Mouse (Mus musculus): ENCODE results near the gene Stmn1. TPM values are rescaled to one million over a fixed set of nuclear protein-coding genes. Genes with fewer than 3 reads are reported as not detected.
A peak's percentile ranks its signal among the peaks of the same experiment; 100 is the strongest.

The Stmn1 gene
- polyA plus RNA-seq, 1 experiment from 2014 or later, result 380 TPM

DNA sequence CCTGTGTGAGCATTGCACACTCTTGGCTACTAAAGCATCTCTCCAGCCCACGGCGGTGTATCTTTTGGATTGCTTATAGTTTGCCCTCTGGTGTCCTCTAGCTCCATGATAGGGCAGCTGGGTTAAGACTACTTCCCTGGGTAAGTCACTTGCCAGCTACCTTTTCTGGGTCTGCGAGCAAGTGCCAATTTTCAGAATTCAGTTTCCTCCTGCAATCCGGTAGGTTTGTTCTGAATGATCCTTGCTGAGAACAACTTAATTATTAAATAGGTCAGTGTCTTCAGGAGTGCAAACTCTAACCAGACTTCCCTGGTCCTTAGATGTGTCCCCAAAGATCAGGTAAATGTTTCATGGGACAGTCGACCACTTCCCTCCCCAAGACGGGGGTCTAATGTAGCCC lies 33.0 kb downstream of the Stmn1 start:
- Histone ChIP-seq H3K36me3 (ENCODE audit: control insufficient read depth, insufficient read depth, low read length) (no peaks in the 10 kb centered on the region), H3K4me3 (ENCODE audit: low read depth, low read length) (no peak overlapping the region), H3K9me3 (ENCODE audit: control insufficient read depth, low read length) (no peaks in the 10 kb centered on the region), H3K4me2 (replicated peaks; ENCODE audit: low read depth) (no peak overlapping the region), H3K27ac (replicated peaks) (no peak overlapping the region), H3K9ac (ENCODE audit: low read length) (no peak overlapping the region), H3K4me1 (replicated peaks; ENCODE audit: control insufficient read depth, insufficient read depth) (0 out of 2 replicates have a peak, but pooled peaks cover 4% of the 10 kb centered on the region), H3K27me3 (ENCODE audit: control insufficient read depth, insufficient read depth, low read length) (no peaks in the 10 kb centered on the region)
- ATAC-seq (ENCODE audit: low FRiP score, low TSS enrichment), result no peak
- no peak for DNase-seq (ENCODE audit: low spot score)
- no peak for TF ChIP-seq EP300 (optimal IDR thresholded peaks at IDR 0.05)
- no peak for TF ChIP-seq CTCF (IDR thresholded peaks at IDR 0.05; ENCODE audit: low read depth)
- 93% methylated on average over 6 of the region's 6 CpGs for WGBS

DNA sequence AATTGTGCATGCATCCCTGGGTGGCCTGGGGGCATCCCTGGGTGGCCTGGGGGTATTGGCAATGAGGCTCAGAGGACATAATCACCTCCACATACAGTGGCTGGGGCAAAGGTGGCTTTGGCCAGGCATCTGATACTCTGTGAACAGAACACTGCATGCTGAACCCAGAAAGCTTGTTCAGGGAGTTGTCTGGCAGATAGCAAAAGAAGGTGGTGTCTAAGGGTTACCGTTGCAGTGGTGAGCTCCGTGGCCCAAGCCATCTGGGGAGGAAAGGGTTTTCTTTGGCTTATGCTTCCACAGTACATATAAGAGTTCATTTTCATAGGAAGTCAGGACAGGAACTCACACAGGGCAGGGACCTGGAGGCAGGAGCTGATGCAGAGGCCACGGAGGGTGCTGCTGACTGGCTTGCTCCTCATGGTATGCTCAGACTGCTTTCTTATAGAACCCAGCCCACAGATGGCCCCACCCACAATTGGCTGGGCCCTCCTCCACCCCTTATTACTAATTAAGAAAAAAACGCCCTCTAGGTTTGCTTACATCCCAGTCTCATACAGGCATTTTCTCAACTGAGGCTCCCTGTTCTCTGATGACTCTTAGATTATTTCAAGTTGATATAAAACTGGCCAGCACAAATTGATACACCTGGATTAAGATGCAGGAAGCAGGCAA lies 35.7 kb downstream of the Stmn1 start:
- H3K27me3 ChIP-seq (ENCODE audit: control insufficient read depth, insufficient read depth, low read length), result no peaks in the 10 kb centered on the region
- 78% methylated on average over 4 of the region's 4 CpGs for WGBS
- no peak for DNase-seq (ENCODE audit: low spot score)
- 0 out of 2 replicates have a peak, but pooled peaks have one; percentile 14 for ATAC-seq (ENCODE audit: low FRiP score, low TSS enrichment)
- H3K4me2 ChIP-seq (replicated peaks; ENCODE audit: low read depth), result no peak overlapping the region
- H3K9me3 ChIP-seq (ENCODE audit: control insufficient read depth, low read length), result no peaks in the 10 kb centered on the region
- no peaks in the 10 kb centered on the region for H3K4me1 ChIP-seq (replicated peaks; ENCODE audit: control insufficient read depth, insufficient read depth)
- no peak overlapping the region for H3K27ac ChIP-seq (replicated peaks)
- H3K4me3 ChIP-seq (ENCODE audit: low read depth, low read length), result no peak overlapping the region
- TF ChIP-seq EP300 (optimal IDR thresholded peaks at IDR 0.05) (no peak), CTCF (IDR thresholded peaks at IDR 0.05; ENCODE audit: low read depth) (no peak)
- H3K36me3 ChIP-seq (ENCODE audit: control insufficient read depth, insufficient read depth, low read length), result 0 out of 2 replicates have a peak, but pooled peaks cover 3% of the 10 kb centered on the region
- H3K9ac ChIP-seq (ENCODE audit: low read length), result no peak overlapping the region

DNA sequence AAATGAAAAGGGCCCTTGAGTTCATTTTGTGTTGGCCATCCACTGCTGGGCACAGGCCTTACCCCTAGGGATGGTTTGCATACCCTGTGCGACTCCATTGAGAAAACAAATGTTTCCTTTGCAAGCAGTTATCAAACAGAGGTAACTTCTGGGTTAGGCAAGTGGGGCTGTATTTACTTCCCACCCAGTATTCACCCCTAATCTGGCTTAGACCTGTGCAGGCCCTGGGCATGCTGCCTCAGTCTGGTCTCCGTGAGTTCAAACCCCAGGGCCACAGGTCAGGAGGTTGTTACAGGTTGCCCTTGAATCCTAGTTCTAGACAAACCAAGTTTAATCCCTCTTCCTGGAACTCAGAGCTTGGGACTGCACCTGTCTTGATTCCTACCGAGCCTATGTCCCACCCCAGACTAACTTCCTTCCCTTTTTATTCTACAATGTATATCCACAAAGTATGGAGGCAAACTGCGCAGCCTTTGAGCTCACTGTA lies 37.2 kb downstream of the Stmn1 start:
- H3K4me1 ChIP-seq (replicated peaks; ENCODE audit: control insufficient read depth, insufficient read depth), result no peaks in the 10 kb centered on the region
- TF ChIP-seq CTCF (IDR thresholded peaks at IDR 0.05; ENCODE audit: low read depth) (no peak), EP300 (optimal IDR thresholded peaks at IDR 0.05) (no peak)
- H3K4me3 ChIP-seq (ENCODE audit: low read depth, low read length), result no peak overlapping the region
- no peak overlapping the region for H3K9ac ChIP-seq (ENCODE audit: low read length)
- H3K4me2 ChIP-seq (replicated peaks; ENCODE audit: low read depth), result no peak overlapping the region
- H3K9me3 ChIP-seq (ENCODE audit: control insufficient read depth, low read length), result no peaks in the 10 kb centered on the region
- DNase-seq (ENCODE audit: low spot score) (no peak), ATAC-seq (ENCODE audit: low FRiP score, low TSS enrichment) (no peak)
- H3K27me3 ChIP-seq (ENCODE audit: control insufficient read depth, insufficient read depth, low read length), result no peaks in the 10 kb centered on the region
- WGBS, result 85% methylated on average over 4 of the region's 4 CpGs
- H3K36me3 ChIP-seq (ENCODE audit: control insufficient read depth, insufficient read depth, low read length), result 0 out of 2 replicates have a peak, but pooled peaks cover 3% of the 10 kb centered on the region
- H3K27ac ChIP-seq (replicated peaks), result no peak overlapping the region

DNA sequence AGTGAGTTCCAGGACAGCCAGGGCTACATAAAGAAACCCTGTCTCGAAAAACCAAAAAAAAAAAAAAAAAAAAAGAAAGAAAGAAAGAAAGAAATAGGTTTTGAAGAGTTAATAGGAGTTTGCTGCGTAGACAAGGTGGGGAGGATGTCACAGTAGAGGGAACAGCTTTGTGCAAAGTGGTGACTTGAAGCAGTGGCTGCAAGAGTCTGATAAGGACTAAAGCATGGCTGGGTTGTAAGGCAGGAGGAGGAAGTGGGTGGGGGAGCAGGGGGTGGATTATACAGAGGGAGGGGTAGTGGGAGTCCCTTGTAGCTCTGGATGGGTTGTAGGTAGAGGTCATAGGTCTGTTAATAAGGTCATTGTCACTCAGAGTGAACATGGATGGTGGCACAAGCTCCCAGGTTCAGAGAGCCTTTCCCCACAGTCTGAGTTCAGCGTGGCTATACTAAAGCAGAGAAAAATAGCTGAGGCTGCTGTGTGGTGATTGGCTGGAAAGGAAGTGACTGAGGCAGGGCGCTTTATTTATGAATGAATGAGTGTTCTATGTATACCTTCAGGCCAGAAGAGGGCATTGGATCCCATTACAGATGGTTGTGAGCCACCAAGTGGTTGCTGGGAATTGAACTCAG lies 38.0 kb downstream of the Stmn1 start:
- H3K36me3 ChIP-seq (ENCODE audit: control insufficient read depth, insufficient read depth, low read length), result 0 out of 2 replicates have a peak, but pooled peaks cover 3% of the 10 kb centered on the region
- DNase-seq (ENCODE audit: low spot score), result no peak
- TF ChIP-seq EP300 (optimal IDR thresholded peaks at IDR 0.05) (no peak), CTCF (IDR thresholded peaks at IDR 0.05; ENCODE audit: low read depth) (0 out of 2 replicates have a peak, but pooled peaks have one; percentile 3)
- no peak overlapping the region for H3K4me2 ChIP-seq (replicated peaks; ENCODE audit: low read depth)
- no peak overlapping the region for H3K4me3 ChIP-seq (ENCODE audit: low read depth, low read length)
- H3K27me3 ChIP-seq (ENCODE audit: control insufficient read depth, insufficient read depth, low read length), result no peaks in the 10 kb centered on the region
- H3K9me3 ChIP-seq (ENCODE audit: control insufficient read depth, low read length), result no peaks in the 10 kb centered on the region
- H3K27ac ChIP-seq (replicated peaks), result no peak overlapping the region
- no peak for ATAC-seq (ENCODE audit: low FRiP score, low TSS enrichment)
- WGBS, result 70% methylated on average over 3 of the region's 4 CpGs
- no peak overlapping the region for H3K9ac ChIP-seq (ENCODE audit: low read length)
- H3K4me1 ChIP-seq (replicated peaks; ENCODE audit: control insufficient read depth, insufficient read depth), result 0 out of 2 replicates have a peak, but pooled peaks cover 1% of the 10 kb centered on the region

- no peak for DNase-seq (ENCODE audit: low spot score)
- WGBS, result 85% methylated on average over 19 of the region's 19 CpGs
Observed at GRCm38 (mm10) chr4:134506713-134507112, 38.6 kb downstream of the Stmn1 start.

More at GRCm38 (mm10) chr4:134506713-134507112, 38.6 kb downstream of the Stmn1 start:
- H3K27ac ChIP-seq (replicated peaks), result no peak overlapping the region
- no peaks in the 10 kb centered on the region for H3K27me3 ChIP-seq (ENCODE audit: control insufficient read depth, insufficient read depth, low read length)
- ATAC-seq (ENCODE audit: low FRiP score, low TSS enrichment), result no peak
- H3K4me1 ChIP-seq (replicated peaks; ENCODE audit: control insufficient read depth, insufficient read depth), result 0 out of 2 replicates have a peak, but pooled peaks cover 2% of the 10 kb centered on the region
- H3K9me3 ChIP-seq (ENCODE audit: control insufficient read depth, low read length), result no peaks in the 10 kb centered on the region
- no peak overlapping the region for H3K4me3 ChIP-seq (ENCODE audit: low read depth, low read length)
- TF ChIP-seq EP300 (optimal IDR thresholded peaks at IDR 0.05) (no peak), CTCF (IDR thresholded peaks at IDR 0.05; ENCODE audit: low read depth) (no peak)
- 0 out of 2 replicates have a peak, but pooled peaks cover 3% of the 10 kb centered on the region for H3K36me3 ChIP-seq (ENCODE audit: control insufficient read depth, insufficient read depth, low read length)
- H3K4me2 ChIP-seq (replicated peaks; ENCODE audit: low read depth), result no peak overlapping the region
- H3K9ac ChIP-seq (ENCODE audit: low read length), result no peak overlapping the region
